Mouse (Mus musculus) stomach, postnatal 0 days (tissue): Measurements from ENCODE around the gene B3galnt2.

Experiments used
- CTCF ChIP-seq: IDR thresholded peaks from 2 replicates; pipeline ENCODE4 v1.5.1; 2016; ENCODE audit warnings: antibody characterized with exemption, low read depth, mild to moderate bottlenecking, moderate library complexity
- EP300 ChIP-seq: optimal IDR thresholded peaks from 2 replicates; pipeline ENCODE3; 2016; ENCODE audit warnings: antibody characterized with exemption

DNA sequence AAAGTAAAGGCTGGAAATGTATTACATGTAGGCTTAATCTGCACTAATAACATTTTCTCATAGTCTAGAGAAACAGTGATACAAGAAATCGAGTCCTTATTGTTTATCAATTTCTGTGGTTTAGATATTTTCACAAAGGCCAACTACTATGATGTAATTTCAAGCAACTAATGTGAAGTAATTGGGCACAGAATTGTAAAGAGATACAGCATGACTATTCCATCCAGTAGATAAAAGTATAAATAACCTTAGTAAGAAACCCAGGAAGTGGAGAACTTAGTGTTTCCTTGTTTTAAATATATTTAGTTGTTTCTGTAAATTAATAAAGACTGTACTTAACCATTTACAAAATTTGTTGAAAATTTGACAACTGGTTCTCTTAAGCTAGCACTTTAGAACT is 15.5 kb downstream of the B3galnt2 start:
- TF ChIP-seq EP300 (no peak), CTCF (no peak)
